Mouse (Mus musculus) limb, embryonic 14.5 days (tissue): ENCODE data around the gene Pym1. TPM values are rescaled to one million over a fixed set of nuclear protein-coding genes. Genes with fewer than 3 reads are reported as not detected.
A peak's percentile ranks its signal among the peaks of the same experiment; 100 is the strongest.

Source experiments
- ATAC-seq: fragments of 200-750 bp; cut with Nextera tagmentation; 2 replicates; pipeline ENCODE4 v1.8.0; 2017; ENCODE audit warnings: low read depth, moderate number of reproducible peaks, moderate TSS enrichment; ENCODE audit not compliant: low FRiP score
- DNase-seq: peaks from one replicate; pipeline ENCODE4 v3.0.0-alpha.2; 2015; ENCODE audit warnings: low spot score
- H3K27ac ChIP-seq: fragments of 300-500 bp; sonication (generic); replicated peaks from 2 replicates; pipeline ENCODE4 v1.5.1; 2014; ENCODE audit warnings: low read depth, mild to moderate bottlenecking, low read length, moderate library complexity, mixed read lengths
- H3K27me3 ChIP-seq: fragments of 300-500 bp; sonication (generic); 2 replicates; pipeline ENCODE4 v1.6.1; 2014; ENCODE audit warnings: low read length, mixed read lengths; ENCODE audit not compliant: control insufficient read depth, insufficient read depth
- H3K36me3 ChIP-seq: fragments of 300-500 bp; sonication (generic); 2 replicates; pipeline ENCODE4 v1.6.1; 2014; ENCODE audit warnings: mild to moderate bottlenecking, low read length, moderate library complexity, mixed read lengths; ENCODE audit not compliant: control insufficient read depth, insufficient read depth
- H3K4me1 ChIP-seq: fragments of 300-500 bp; sonication (generic); 2 replicates; pipeline ENCODE4 v1.6.1; 2014; ENCODE audit warnings: antibody characterized with exemption, low read length, mixed read lengths; ENCODE audit not compliant: control insufficient read depth, insufficient read depth
- H3K4me2 ChIP-seq: fragments of 300-500 bp; sonication (generic); replicated peaks from 2 replicates; pipeline ENCODE4 v1.6.1; 2014; ENCODE audit warnings: low read depth, mild to moderate bottlenecking, low read length, moderate library complexity; ENCODE audit not compliant: severe bottlenecking
- H3K4me3 ChIP-seq: fragments of 300-500 bp; sonication (generic); replicated peaks from 2 replicates; pipeline ENCODE4 v1.5.1; 2014; ENCODE audit warnings: low read length
- H3K9ac ChIP-seq: fragments of 300-500 bp; sonication (generic); 2 replicates; pipeline ENCODE4 v1.6.1; 2014; ENCODE audit warnings: mild to moderate bottlenecking, low read depth, low read length, moderate library complexity; ENCODE audit not compliant: severe bottlenecking
- H3K9me3 ChIP-seq: fragments of 300-500 bp; sonication (generic); 2 replicates; pipeline ENCODE4 v1.6.1; 2016; ENCODE audit warnings: low read length; ENCODE audit not compliant: control insufficient read depth
- POLR2A ChIP-seq: fragments of 200-500 bp; IDR thresholded peaks from 2 replicates; pipeline ENCODE4 v1.8.0; 2012; ENCODE audit warnings: inconsistent platforms, mild to moderate bottlenecking, moderate library complexity, borderline replicate concordance; ENCODE audit not compliant: insufficient read depth, insufficient read length; ENCODE audit errors: extremely low read depth
- WGBS: fragments of 180-500 bp; shearing (Covaris S2); extraction: QIAGEN DNeasy Blood & Tissue Kit; methylation state at CpG from one replicate; pipeline ENCODE4 v1.1.7; 2014; 5-methylcytosine and 5-hydroxymethylcytosine counted together
- polyA plus RNA-seq, 2 experiments: library from polyadenylated mRNA; depleted of rRNA in 1 of 2; stranded (reverse) in 1 of 2; unstranded in 1 of 2; fragments of >200 nt; fragmentation: Nextera tagmentation in 1 of 2; extraction: Ambion mirVana in 1 of 2; gene quantifications; 2 replicates each; pipeline versions ENCODE4 v1.2.1 to v1.2.3; 2012 to 2014

Gene Pym1
- polyA plus RNA-seq, 2 experiments, result 36.0 to 60.3 TPM

- Histone ChIP-seq H3K4me3 (peak overlapping the region; percentile 86), H3K4me1 (peaks cover 42% of the 10 kb centered on the region), H3K4me2 (peak overlapping the region; percentile 75), H3K9me3 (no peaks in the 10 kb centered on the region), H3K9ac (peak overlapping the region; percentile 36; the same call in 1 of the 2 replicates), H3K27ac (no peak overlapping the region), H3K27me3 (no peaks in the 10 kb centered on the region), H3K36me3 (peaks cover 34% of the 10 kb centered on the region)
- ATAC-seq, result no peak
- DNase-seq, result no peak
- WGBS, result 92% methylated on average over 8 of the region's 8 CpGs
- no peak for TF ChIP-seq POLR2A
Measured at GRCm38 (mm10) chr10:128807018-128807417, 59.3 kb downstream of the Pym1 start.

Other genes starting within 250 kb of the Pym1 start
- 54.9 and 56.7 TPM in 2 replicates for gene Myl6b, start 249.2 kb upstream of the Pym1 start, polyA plus RNA-seq (2012; rRNA removed)
- 6.1 and 6.6 TPM in 2 replicates for gene Myl6b, start 249.2 kb upstream of the Pym1 start, polyA plus RNA-seq (2014; fragmentation: Nextera tagmentation; extraction: Ambion mirVana)
- gene Esyt1, start 222.0 kb upstream of the Pym1 start, polyA plus RNA-seq (2012; rRNA removed), result 51.3 and 59.6 TPM in 2 replicates
- gene Esyt1, start 222.0 kb upstream of the Pym1 start, polyA plus RNA-seq (2014; fragmentation: Nextera tagmentation; extraction: Ambion mirVana), result 35.8 and 37.9 TPM in 2 replicates
- gene Zc3h10, start 200.1 kb upstream of the Pym1 start, polyA plus RNA-seq (2012; rRNA removed), result 15.2 and 17.2 TPM in 2 replicates
- 13.7 and 14.5 TPM in 2 replicates for gene Zc3h10, start 200.1 kb upstream of the Pym1 start, polyA plus RNA-seq (2014; fragmentation: Nextera tagmentation; extraction: Ambion mirVana)
- gene Rpl41, start 198.6 kb upstream of the Pym1 start, polyA plus RNA-seq (2012; rRNA removed), result 2,621 and 3,931 TPM in 2 replicates
- gene Rpl41, start 198.6 kb upstream of the Pym1 start, polyA plus RNA-seq (2014; fragmentation: Nextera tagmentation; extraction: Ambion mirVana), result 4,572 and 4,920 TPM in 2 replicates
- 111 and 186 TPM in 2 replicates for gene Pa2g4, start 181.9 kb upstream of the Pym1 start, polyA plus RNA-seq (2012; rRNA removed)
- gene Pa2g4, start 181.9 kb upstream of the Pym1 start, polyA plus RNA-seq (2014; fragmentation: Nextera tagmentation; extraction: Ambion mirVana), result 207 and 210 TPM in 2 replicates
- 17.5 and 18.2 TPM in 2 replicates for gene Erbb3, start 158.2 kb upstream of the Pym1 start, polyA plus RNA-seq (2012; rRNA removed)
- gene Erbb3, start 158.2 kb upstream of the Pym1 start, polyA plus RNA-seq (2014; fragmentation: Nextera tagmentation; extraction: Ambion mirVana), result 19.6 and 21.1 TPM in 2 replicates
- gene Rps26, start 121.1 kb upstream of the Pym1 start, polyA plus RNA-seq (2012; rRNA removed), result 1,619 and 1,662 TPM in 2 replicates
- 1,135 and 1,177 TPM in 2 replicates for gene Rps26, start 121.1 kb upstream of the Pym1 start, polyA plus RNA-seq (2014; fragmentation: Nextera tagmentation; extraction: Ambion mirVana)
- 8.0 and 10.3 TPM in 2 replicates for gene Ikzf4, start 101.9 kb upstream of the Pym1 start, polyA plus RNA-seq (2012; rRNA removed)
- gene Ikzf4, start 101.9 kb upstream of the Pym1 start, polyA plus RNA-seq (2014; fragmentation: Nextera tagmentation; extraction: Ambion mirVana), result 4.6 and 5.2 TPM in 2 replicates
- 17.0 and 17.7 TPM in 2 replicates for gene Suox, start 73.8 kb upstream of the Pym1 start, polyA plus RNA-seq (2012; rRNA removed)
- 13.1 and 16.3 TPM in 2 replicates for gene Suox, start 73.8 kb upstream of the Pym1 start, polyA plus RNA-seq (2014; fragmentation: Nextera tagmentation; extraction: Ambion mirVana)
- 88.3 and 96.3 TPM in 2 replicates for gene Rab5b, start 51.6 kb upstream of the Pym1 start, polyA plus RNA-seq (2012; rRNA removed)
- gene Rab5b, start 51.6 kb upstream of the Pym1 start, polyA plus RNA-seq (2014; fragmentation: Nextera tagmentation; extraction: Ambion mirVana), result 78.8 and 86.9 TPM in 2 replicates
- 3.7 and 3.8 TPM in 2 replicates for gene Pmel, start 43.7 kb upstream of the Pym1 start, polyA plus RNA-seq (2012; rRNA removed)
- gene Pmel, start 43.7 kb upstream of the Pym1 start, polyA plus RNA-seq (2014; fragmentation: Nextera tagmentation; extraction: Ambion mirVana), result 4.6 and 5.5 TPM in 2 replicates
- gene Cdk2, start 42.9 kb upstream of the Pym1 start, polyA plus RNA-seq (2012; rRNA removed), result 132 and 148 TPM in 2 replicates
- gene Cdk2, start 42.9 kb upstream of the Pym1 start, polyA plus RNA-seq (2014; fragmentation: Nextera tagmentation; extraction: Ambion mirVana), result 106 and 115 TPM in 2 replicates
- 23.0 and 26.6 TPM in 2 replicates for gene Dgka, start 3.0 kb upstream of the Pym1 start, polyA plus RNA-seq (2012; rRNA removed)
- gene Dgka, start 3.0 kb upstream of the Pym1 start, polyA plus RNA-seq (2014; fragmentation: Nextera tagmentation; extraction: Ambion mirVana), result 18.4 and 19.9 TPM in 2 replicates
- gene Mmp19, start 43.0 kb downstream of the Pym1 start, polyA plus RNA-seq (2012; rRNA removed), result 1.4 TPM in 2 replicates
- 0.86 and 1.1 TPM in 2 replicates for gene Mmp19, start 43.0 kb downstream of the Pym1 start, polyA plus RNA-seq (2014; fragmentation: Nextera tagmentation; extraction: Ambion mirVana)
- gene Dnajc14, start 56.2 kb downstream of the Pym1 start, polyA plus RNA-seq (2012; rRNA removed), result 26.3 and 30.6 TPM in 2 replicates
- gene Dnajc14, start 56.2 kb downstream of the Pym1 start, polyA plus RNA-seq (2014; fragmentation: Nextera tagmentation; extraction: Ambion mirVana), result 44.5 and 45.7 TPM in 2 replicates
- 41.3 and 59.1 TPM in 2 replicates for gene Tmem198b, start 56.5 kb downstream of the Pym1 start, polyA plus RNA-seq (2012; rRNA removed)
- gene Tmem198b, start 56.5 kb downstream of the Pym1 start, polyA plus RNA-seq (2014; fragmentation: Nextera tagmentation; extraction: Ambion mirVana), result 14.9 and 18.6 TPM in 2 replicates
- 68.2 and 122 TPM in 2 replicates for gene Sarnp, start 69.4 kb downstream of the Pym1 start, polyA plus RNA-seq (2012; rRNA removed)
- 200 TPM in 2 replicates for gene Sarnp, start 69.4 kb downstream of the Pym1 start, polyA plus RNA-seq (2014; fragmentation: Nextera tagmentation; extraction: Ambion mirVana)
- gene Ormdl2, start 73.8 kb downstream of the Pym1 start, polyA plus RNA-seq (2012; rRNA removed), result 29.4 and 31.6 TPM in 2 replicates
- 45.4 and 52.7 TPM in 2 replicates for gene Ormdl2, start 73.8 kb downstream of the Pym1 start, polyA plus RNA-seq (2014; fragmentation: Nextera tagmentation; extraction: Ambion mirVana)
- gene Gdf11, start 143.8 kb downstream of the Pym1 start, polyA plus RNA-seq (2012; rRNA removed), result 10.8 and 11.8 TPM in 2 replicates
- gene Gdf11, start 143.8 kb downstream of the Pym1 start, polyA plus RNA-seq (2014; fragmentation: Nextera tagmentation; extraction: Ambion mirVana), result 6.3 and 9.2 TPM in 2 replicates
- gene Cd63, start 153.1 kb downstream of the Pym1 start, polyA plus RNA-seq (2012; rRNA removed), result 346 and 448 TPM in 2 replicates
- gene Cd63, start 153.1 kb downstream of the Pym1 start, polyA plus RNA-seq (2014; fragmentation: Nextera tagmentation; extraction: Ambion mirVana), result 942 and 957 TPM in 2 replicates
- gene Rdh5, start 175.0 kb downstream of the Pym1 start, polyA plus RNA-seq (2012; rRNA removed), result 17.9 and 23.2 TPM in 2 replicates
- 11.8 and 12.5 TPM in 2 replicates for gene Rdh5, start 175.0 kb downstream of the Pym1 start, polyA plus RNA-seq (2014; fragmentation: Nextera tagmentation; extraction: Ambion mirVana)
- 211 and 285 TPM in 2 replicates for gene Bloc1s1, start 176.1 kb downstream of the Pym1 start, polyA plus RNA-seq (2012; rRNA removed)
- gene Bloc1s1, start 176.1 kb downstream of the Pym1 start, polyA plus RNA-seq (2014; fragmentation: Nextera tagmentation; extraction: Ambion mirVana), result 242 and 262 TPM in 2 replicates
- gene Itga7, start 185.9 kb downstream of the Pym1 start, polyA plus RNA-seq (2012; rRNA removed), result 22.3 and 24.1 TPM in 2 replicates
- gene Itga7, start 185.9 kb downstream of the Pym1 start, polyA plus RNA-seq (2014; fragmentation: Nextera tagmentation; extraction: Ambion mirVana), result 7.0 and 11.5 TPM in 2 replicates
- 0.24 and 0.38 TPM in 2 replicates for gene Mettl7b, start 213.1 kb downstream of the Pym1 start, polyA plus RNA-seq (2012; rRNA removed)
- 0.21 and 0.80 TPM in 2 replicates for gene Mettl7b, start 213.1 kb downstream of the Pym1 start, polyA plus RNA-seq (2014; fragmentation: Nextera tagmentation; extraction: Ambion mirVana)
- not detected in 2 replicates for gene Olfr9, start 241.5 kb downstream of the Pym1 start, polyA plus RNA-seq (2012; rRNA removed)
- gene Olfr9, start 241.5 kb downstream of the Pym1 start, polyA plus RNA-seq (2014; fragmentation: Nextera tagmentation; extraction: Ambion mirVana), result not detected in 2 replicates